Mouse (Mus musculus) T-helper 2 cell (primary cell): ENCODE data around the gene Wnt1.
"Not testable (repeated sequence)": the region's sequence is repeated elsewhere in the genome, so short reads cannot be mapped to it uniquely, and the experiment has no call there.

Source experiments
- in situ Hi-C: fragments of 300-600 bp; cut with MboI, MseI; formaldehyde crosslinking; loops from one replicate; pipeline ENCODE4 v1.15.1; 2025; ENCODE audit warnings: high pct_unique_total_duplicates

Gene Wnt1

GRCm38 (mm10) chr15:98805324-98806040, 15.8 kb downstream of the Wnt1 start:
- in situ Hi-C loops: no loop called here

DNA sequence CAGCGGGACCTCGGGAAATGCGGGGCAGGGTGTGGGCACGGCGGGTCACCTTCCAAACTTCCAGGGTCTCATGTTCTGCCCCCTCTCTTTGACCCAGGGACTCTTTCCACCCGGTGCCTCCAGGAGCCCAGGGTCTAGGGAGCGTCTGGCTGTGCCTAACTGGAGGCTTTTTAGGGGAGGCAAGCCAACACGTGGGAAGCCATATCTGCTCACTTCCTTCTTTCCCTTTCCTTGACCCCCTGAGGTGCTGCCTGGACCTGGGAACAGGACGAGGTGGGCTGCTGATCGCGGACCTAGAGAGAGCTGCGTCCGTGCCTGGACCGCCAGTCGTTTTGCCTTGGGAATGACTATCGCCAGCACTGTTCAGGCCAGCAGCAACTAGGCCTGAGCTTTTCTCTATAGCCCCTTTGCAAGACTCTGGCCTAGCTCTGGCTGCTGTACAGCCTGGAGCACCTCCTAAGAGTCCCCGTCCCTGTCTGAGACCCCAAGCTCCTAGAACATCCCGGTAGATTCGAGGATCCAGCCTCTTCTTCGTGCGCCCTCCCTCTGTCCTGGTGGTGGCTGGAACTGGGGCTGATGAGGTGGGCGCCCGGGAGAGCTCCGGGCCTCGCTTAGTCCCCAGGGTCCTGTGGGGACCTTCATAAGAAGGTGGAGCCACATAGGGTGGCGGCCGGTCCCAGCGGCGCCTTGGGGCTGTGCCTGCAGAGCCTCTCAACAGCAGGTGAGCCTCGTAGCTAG, 16.6 kb downstream of the Wnt1 start:
- in situ Hi-C loops: no loop called here

DNA sequence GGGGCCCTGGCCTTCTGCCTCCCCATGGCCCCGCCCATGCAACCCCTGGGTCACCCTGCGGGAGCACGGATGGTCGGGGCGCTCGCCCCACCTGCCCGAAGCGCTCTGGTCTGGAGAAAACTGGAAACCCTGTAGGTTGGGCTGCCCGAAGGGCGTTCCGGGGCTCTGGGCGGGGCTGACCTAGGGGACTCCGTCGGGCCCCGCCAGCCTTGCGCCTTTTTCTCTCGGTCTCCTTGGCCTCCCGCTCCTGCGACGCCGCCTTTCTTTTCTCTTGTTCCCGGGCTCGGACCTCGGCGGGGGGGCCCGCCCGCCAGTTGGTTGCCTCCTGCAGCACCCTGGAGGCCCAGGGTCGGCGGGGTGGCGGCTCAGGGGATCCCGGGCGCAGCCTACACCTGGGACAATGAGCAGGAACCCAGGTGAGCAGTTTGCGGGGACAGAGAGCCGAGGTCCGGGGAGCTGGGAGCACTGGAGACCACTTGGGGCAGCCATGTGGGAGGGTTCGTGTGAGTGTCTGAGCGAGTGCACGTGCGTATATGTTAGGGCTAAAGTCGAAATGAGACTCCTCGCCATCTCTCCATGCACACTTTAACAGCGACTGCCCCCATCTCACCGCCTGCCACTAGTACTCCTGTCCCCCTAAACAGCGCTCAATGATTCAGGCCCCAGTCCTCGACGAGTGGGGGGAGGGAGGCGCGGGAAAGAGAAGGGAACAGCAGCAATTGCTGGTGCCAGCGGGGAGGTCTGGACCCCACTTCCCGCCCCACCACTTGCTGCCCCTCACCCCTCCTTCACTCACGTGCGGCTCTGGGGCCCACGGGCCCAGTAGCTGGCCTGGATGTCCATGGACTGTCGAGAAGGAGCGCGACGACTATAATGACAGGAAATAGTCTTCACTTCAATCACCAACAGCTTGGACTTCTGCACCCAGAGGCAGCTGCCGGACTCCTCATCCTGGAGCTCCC, 17.4 kb downstream of the Wnt1 start:
- in situ Hi-C loops: no loop called here

DNA sequence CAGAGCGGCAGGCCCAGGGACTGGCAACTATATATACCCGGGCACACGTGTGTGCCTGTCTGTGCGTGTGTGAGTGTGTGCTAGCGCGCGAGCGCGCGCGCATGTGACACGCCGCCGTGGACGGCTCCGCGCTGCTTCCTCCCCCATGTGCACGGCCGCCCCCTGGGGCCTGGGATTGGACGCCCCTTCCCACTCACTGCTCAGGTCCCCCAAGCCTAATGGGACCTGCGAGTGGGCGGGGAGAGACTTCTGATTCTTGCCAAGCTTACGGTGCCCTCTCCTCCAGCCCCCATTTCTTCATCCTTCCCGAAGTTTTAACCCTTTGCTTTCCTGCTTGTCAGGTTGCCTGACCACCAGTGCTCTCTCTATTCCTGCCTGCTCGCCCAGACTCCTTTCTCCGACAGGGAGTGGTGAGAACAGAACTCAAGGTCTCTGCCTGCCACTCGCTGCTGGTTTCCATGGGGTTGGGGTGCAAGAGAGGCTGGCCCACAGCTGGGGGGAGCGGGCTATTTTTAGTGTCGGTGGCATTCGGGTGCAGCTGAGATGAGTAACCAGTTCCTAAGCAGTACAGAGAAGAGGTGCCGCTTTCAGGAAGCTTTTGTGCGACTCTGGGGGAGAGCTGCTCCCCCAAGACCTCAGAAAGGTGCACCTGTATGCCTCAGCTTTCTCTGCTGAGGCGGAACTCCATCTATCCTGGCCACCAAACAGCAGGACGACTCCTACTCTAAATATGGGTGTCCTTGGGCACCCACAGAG, 18.4 kb downstream of the Wnt1 start:
- in situ Hi-C loops: no loop called here

- in situ Hi-C loops: no loop called here
These were observed 19.0 kb downstream of the Wnt1 start for GRCm38 (mm10) chr15:98808651-98809134.

DNA sequence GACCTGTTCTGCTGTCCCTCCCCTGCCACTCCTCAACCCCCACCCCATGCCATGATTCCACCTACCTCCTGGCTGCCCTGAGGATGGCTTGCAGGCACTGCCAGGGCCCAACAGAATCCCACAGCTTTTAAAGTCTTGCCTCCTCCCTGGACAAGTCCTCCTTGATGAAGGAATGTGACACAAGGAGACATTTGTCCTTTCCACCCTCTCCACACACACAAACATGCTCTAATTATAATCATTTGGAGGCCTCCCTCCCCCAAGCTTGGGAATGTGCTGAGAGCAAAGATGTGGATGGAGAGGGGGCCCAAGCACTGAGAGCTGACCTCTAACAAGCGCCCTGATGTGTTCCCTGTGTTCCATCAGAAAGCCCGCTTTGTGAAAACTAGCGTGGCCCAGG, 19.7 kb downstream of the Wnt1 start, which contains the start of gene Ddn:
Gene Ddn, minus strand, starts transcription at position 101 of the 400 bp plus-strand sequence.
- in situ Hi-C loops: no loop called here

GRCm38 (mm10) chr15:98810212-98810611, 20.6 kb downstream of the Wnt1 start:
- in situ Hi-C loops: not testable (repeated sequence)

GRCm38 (mm10) chr15:98812741-98813424, 23.2 kb downstream of the Wnt1 start:
- in situ Hi-C loops: no loop called here

DNA sequence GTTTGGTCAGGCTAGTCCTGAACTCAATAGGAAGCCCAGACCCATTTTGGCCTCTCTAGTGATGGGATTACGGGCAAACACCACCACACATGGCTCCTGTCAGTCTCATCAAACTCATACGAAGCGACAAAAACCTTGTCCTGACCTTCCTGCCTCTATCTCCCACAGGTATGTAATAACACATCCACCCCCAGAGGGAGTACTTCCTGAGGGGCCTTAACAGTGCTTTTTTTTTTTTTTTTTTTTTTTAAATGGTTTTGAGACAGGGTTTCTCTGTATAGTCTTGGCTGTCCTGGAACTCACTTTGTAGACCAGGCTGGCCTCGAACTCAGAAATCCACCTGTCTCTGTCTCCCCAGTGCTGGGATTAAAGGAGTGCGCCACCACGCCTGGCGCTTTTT, 28.5 kb downstream of the Wnt1 start:
- in situ Hi-C loops: no loop called here

GRCm38 (mm10) chr15:98820937-98821336, 31.3 kb downstream of the Wnt1 start:
- in situ Hi-C loops: no loop called here

DNA sequence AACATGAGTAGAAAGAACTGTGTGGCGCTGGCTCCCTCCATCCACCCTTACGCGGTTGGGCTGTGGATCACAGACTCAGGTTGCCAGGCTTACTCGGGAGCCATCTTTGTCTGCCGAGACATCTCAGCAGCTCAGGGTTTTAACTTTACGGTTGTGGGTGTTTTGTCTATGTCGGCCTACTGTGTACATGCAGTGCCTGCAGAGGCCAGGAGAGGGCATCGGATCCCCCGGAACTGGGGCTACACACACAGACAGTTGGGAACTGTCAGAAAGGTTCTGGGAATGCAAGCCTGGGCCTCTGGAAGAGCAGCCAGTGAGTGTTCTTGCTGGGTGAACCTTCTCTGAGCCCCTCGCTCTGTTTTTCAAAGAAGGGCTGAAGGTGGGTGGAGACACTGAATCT, 31.7 kb downstream of the Wnt1 start:
- in situ Hi-C loops: no loop called here

- in situ Hi-C loops: no loop called here
These were observed 32.5 kb downstream of the Wnt1 start for GRCm38 (mm10) chr15:98822147-98822546.

- in situ Hi-C loops: no loop called here
These were observed 33.8 kb downstream of the Wnt1 start for GRCm38 (mm10) chr15:98823434-98823833.

GRCm38 (mm10) chr15:98827611-98828011, 38.0 kb downstream of the Wnt1 start:
- in situ Hi-C loops: no loop called here

- in situ Hi-C loops: no loop called here
These were observed 41.4 kb downstream of the Wnt1 start, which contains the start of gene Prkag1 for GRCm38 (mm10) chr15:98830736-98831683. Gene Prkag1 (minus strand): TSS chr15:98831521.

DNA sequence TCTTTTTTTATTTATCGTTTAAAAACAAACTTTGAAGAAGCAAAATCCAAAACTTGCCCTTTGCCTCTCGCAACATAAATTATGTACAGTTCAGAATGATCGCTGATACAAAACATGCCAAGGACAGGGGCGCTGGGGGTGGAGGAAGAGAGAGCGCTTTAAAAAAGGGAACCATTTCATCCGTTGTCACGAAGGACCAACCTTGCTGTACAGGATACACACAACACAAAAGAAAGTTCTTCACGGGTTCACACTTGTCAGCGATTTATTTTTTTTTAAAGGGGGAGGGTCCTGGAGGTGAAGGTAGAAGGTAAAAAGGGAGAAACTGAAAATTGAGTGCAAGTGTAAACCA, 42.0 kb downstream of the Wnt1 start:
- in situ Hi-C loops: no loop called here

DNA sequence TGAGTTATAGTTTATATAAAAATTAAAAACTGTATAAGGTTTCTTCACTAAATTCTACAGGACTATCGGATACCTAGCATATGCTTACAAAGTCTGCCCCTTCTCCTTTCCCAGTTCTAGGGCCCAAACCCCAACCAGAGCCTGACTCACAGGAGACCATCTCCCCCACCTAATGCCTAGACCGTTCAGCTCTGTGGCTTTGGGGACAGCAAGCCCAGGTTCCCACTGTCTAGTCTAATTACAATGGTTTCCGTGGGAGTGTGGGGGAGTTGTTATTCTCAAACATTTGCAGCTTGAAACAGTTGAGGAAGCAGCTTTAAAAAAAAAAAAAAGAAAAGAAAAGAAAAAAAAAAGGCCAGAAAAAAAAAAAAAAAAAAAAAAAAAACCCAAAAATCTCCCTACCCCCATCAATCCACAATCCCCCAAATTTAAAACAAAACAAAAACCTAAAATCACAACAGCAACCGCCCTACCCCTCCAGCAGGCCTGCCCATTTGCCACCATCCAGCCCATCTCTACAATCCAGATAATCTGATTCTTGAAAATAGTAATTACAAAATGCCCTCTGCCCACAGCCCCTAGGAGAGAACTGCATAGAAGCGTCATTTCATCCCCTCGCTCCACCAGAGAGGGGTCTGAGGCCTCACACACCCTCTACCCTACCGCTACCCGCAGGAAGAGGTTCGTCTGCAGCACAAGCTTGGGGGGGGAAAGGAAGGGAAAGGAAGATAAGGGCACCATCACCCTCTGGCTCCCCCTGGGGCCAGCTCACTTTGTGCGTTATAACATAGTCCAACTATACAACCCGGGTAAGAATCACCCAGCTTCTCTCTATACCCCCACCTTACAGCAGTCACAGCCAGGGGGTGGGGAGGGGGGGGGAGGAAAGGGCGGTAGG, 42.8 kb downstream of the Wnt1 start:
- in situ Hi-C loops: no loop called here

DNA sequence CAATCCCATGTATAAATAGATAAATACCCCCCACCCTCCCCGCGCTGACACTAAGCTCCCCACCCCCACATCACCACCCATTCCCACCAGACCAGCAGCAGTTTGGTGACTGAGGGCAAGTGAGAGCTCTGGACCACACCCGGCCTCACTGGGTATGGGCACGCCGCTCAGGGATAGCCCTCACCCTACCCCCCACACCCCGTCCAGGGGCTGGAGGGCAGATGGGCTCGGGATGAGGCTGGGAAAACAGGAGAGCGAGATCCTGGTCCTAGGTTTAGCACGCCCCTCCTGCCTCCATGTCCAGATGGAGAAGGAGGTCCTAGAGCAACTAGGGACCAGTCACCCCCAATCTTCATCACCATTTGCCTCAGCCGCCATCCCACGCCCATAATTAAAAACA, 43.6 kb downstream of the Wnt1 start:
- in situ Hi-C loops: no loop called here
